Mouse (Mus musculus): Measurements from ENCODE around the gene Lrrc8c.
"Not testable (repeated sequence)": the region's sequence is repeated elsewhere in the genome, so short reads cannot be mapped to it uniquely, and the experiment has no call there.

Lrrc8c gene

DNA sequence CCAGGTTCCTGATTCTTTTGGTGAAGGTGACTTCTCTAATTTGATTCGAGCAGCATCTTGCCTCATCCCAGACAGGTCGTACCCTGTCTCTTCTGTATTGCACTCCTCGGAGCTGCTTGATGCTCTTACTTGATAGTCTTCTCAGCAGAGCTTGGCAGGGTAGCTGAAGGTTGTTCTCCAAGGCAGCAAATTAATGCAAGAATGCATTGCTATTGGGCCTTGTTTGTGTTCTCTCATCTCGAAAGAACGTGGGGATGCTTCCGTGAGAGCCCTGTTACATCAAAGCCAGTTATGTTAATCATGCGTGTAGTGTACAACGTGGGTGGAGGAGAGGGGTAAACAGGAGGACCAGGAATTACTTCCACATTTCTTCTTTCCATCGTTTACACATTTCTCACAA is 86.5 kb downstream of the Lrrc8c start:
- DNase-seq: no peak

DNA sequence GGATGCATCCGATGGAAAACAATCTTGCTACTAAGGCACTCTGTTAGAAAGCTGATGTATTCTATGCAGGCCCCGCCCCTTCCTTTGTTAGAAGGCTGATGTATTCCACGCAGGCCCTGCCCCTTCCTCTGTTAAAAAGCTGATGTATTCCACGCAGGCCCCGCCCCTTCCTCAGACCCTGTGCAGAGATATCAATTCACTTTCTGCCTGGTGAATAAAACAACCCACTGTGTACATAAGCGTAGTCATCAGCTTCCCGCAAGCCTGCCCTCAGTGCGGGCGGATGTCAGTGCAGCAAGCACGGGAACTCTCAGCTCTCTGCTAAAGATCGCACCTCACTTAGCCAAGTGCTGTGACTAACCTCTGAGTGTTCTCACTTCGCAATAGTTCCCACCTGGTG is 90.5 kb downstream of the Lrrc8c start:
- DNase-seq: peak in 1 of 2 experiments; percentile 12

DNA sequence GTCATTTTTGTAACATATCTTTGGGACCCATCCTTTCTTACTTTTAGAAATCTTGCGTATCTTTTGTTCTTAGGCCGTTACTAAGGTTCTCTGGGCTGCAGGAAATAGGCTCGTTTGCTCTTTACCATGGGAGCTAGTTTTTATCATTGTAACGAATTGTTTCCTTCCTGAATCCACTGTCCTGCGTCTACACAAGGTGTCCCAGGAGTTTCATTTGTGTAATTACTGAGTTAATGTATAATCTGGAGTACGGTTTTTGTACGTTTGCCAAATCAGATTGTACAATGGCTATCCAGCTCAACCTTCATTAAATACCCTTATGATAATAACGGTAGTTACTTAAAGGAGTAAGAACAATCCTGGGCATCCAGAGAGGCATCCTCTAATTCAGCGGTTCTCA is 93.8 kb downstream of the Lrrc8c start:
- DNase-seq: no peak

DNA sequence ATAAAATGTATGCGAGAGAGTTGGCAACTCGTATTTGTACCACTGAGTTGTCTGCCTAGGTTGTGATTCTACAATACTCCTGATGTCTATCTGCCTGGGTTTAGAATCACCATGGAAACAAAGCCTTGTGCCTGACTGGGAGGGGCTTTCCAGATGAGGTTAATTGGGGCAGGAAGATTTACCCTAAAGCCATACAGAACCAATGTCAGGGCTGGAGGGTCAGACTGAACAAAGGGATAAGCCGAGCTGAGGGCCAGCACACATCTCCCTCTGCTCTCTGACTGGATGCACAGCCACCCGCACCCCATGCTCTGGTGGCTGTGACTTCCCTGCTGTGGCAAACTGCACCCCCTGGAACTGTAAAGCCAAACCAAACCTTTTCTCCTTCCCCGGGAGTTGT is 94.8 kb downstream of the Lrrc8c start:
- DNase-seq: no peak

DNA sequence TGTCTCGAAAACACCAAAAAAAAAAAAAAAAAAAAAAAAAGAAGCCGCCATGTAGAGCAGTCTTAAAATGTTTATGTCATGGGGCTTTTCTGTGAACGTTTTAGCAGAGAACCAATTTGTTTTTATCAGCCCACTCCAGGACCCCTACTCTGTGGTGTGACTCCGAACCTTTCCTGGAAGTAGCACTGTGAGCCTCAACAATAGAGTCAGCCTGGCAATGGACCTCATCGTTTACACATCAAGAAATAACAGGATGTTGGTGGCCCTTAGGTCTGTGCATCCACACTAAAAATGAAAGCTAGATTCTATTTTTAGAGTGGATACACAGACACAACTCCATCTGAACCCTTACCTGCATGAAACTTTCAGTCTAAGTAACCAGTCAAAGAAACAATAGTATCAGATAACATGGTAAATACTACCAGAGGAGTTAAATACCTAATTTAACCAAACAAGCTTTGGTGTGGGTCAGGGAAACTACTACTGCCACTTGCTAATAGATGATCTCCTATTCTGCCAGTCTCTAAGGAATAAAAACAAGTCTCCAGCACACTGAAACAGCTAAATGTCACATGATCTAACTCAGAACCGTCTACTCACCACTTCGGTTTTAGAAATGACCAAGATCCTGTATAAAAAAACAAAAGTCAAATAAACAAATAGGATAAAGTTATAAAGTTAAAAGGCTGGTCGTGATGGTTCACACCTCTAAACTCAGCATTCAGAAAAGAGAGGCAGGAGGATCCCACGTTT is 95.7 kb downstream of the Lrrc8c start:
- no peak for DNase-seq

DNA sequence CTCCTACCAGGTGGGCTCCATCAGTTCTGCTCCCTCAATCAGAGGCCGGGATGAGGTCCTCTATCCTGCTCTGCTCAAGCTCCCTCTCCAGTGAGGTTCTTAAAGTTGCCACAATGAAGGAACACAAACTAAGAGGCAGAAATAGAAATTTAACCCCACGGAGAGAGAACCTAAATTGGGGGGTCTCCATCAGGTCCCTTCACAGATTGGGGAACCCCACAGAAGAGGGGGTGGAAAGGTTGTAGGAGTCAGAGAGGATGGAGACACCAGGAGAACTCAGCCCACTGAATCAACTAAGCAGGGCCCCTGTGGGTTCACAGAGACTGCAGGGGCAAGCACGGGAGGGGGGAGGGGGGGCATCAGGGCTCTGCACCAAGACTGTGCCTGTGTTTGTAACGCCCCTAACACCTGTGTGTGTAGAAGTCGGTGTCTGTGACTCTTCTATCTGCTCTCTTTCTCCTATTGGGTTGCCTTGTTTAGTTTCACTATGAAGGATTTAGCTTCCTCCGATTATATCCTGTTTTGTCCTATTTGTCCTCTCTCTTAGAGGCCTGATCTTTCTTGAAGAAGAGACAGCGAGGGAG is 96.8 kb downstream of the Lrrc8c start:
- no peak for DNase-seq

DNA sequence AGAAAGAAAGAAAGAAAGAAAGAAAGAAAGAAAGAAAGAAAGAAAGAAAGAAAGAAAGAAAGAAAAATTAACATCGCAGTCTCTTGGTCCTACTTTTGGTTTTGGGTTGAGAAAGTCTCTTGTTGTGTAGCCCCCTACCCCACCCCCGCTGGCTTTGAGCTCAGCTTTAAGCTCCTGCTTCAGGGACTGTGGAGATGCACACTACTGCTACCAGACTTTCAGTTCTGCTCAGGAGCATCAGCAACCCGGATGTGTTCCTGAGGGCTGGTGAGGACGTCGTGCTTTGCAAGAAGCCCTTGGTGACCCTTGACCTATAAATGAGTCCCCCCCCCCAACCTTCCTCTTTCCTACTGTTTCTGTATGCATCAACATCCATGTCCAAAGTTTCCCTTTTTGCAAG is 97.3 kb downstream of the Lrrc8c start:
- no peak for DNase-seq

DNA sequence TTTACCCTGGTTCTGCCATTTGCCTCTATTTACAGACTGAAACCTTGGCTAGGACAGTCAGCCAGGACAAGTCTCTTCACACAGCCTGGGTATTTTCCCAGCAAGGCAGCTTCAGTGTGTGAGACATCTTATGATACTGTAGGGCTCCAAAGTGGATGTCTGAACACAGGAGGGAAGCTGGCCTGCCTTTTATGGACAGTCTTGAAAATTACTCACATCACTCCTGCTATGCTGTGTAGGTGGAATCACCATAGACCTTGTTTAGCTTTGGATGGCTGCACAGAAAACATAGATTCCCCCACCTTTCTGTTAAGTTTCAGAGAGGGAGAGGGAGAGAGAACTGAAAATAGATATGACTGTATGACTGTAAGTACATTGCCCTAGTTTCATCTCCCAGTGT is 99.3 kb downstream of the Lrrc8c start:
- DNase-seq: no peak

DNA sequence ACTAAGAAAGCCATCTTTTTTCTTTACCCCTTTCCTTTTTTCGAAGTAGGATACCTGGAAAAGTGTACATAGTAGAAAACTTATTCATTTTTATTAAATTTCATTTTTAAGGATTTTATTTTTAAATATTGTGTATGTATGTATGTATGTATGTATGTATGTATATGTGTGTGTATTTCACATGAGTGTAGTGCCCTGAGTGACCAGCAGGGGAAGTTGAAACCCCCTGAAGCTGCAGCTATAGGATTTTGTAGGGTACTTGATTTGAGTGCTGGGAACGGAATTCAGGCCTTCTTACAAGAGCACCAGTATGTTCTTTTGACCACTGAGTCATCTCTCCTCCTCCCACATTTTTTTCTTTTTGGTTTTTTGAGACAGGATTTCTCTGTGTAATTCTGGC is 100.5 kb downstream of the Lrrc8c start:
- DNase-seq: no peak

DNA sequence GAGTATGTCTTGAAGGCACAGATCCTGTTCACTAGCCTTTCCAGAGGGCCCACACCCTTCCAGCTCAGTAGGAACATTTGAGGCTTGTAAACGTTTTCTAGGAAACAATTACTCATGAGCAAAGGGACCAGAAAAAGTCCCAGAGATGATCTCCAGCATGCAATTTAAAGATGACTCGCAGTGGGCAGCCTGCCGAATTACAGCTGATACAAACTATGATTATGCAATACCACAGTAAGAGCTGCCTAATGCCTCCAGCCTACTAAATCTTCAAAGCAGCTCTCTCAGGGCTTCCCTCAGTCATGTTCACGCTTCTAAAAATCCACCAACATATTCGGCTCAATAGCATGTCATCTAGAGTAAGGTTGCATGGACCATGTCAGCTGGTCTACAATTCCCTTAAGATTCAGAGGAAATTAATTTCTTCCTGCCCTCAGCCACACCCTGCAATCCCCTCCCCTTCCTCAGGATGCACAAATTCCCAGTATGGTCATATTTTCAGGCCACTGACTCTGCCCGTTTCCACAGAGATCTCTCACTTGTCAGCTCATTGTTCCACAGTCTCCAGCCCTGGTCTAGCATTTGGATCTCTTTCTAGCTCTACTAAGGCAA is 101.4 kb downstream of the Lrrc8c start:
- peak; percentile 57 to 71 for DNase-seq

DNA sequence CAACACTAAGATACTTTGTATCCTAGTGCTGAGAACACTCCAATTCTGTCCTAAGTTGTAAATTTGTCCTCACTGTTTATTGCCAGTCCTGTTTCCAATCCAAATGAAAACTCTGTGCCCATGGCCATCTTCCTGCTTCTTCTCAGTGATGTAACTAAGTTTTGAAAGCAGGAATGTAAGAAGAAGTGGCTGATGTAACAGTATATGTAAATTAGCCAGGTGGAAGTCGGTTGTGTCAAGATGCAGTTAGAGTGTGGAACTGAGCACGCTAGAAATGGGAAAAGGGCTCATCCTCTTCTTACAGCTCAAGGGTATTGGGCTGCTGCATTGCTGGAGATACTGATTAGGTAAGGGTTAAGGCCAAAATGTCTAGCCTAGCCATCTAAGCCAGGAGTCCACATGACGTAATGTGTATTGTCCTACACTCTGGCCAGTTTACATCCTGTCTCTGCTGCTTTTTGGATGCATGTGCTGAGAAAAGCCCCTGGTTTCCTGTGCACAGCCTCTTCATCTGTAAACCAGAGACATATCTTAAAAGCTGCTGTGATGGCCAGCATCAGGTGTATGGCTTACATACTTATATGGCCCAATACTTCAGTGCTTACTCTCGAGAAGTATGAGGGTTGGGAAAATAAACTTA is 104.0 kb downstream of the Lrrc8c start:
- no peak for DNase-seq

DNA sequence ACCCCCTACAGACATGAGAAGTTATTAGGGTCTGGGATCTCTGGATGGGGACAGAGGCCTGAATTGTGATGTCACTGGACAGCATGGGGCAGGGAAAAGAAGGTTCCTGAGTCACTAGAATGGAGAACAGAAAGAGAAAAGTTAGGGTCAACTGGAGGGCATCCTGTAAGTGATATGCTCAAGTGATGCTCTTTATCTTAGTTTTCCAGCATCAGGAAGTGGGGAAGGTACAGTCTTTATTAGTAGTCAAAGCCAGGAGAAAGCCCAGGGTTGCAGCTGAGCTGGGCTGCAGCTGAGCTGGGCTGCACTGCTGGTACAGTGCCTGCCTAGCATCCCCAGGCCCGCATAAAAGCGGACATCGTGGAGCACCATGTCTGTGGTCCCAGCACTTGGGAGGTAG is 105.1 kb downstream of the Lrrc8c start:
- DNase-seq: no peak

DNA sequence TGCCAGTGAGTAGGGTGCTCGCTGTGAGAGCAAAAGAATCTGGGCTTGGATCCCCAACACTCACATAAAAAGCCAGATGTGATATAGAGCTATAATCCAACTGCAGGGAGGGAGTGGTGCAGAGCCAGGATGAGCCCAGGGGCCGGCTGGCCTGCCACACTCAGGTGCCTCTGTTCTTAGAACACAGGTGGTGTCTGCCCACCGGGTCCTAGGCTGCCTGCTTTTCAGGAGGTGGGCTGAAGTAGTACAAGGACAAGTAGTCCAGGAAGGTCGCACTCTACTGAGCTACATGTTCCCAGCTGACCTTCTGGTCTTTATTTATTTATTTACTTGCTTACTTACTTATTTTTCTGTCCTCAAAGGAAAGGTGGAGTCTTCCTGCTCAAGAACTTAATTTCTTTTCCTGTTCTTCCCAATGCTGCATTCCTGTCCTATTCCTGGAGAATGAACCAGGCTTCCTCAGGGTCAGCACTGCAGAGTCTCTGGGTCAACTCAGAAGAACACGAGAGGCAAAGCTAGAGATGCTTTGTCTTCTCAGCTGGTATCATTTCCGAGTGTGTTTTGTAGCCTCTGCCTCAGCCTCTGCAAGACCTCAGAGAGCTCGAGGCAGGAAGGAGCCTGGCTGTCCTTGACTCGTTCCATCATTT is 106.4 kb downstream of the Lrrc8c start:
- DNase-seq: peak in 1 of 2 experiments; percentile 39

DNA sequence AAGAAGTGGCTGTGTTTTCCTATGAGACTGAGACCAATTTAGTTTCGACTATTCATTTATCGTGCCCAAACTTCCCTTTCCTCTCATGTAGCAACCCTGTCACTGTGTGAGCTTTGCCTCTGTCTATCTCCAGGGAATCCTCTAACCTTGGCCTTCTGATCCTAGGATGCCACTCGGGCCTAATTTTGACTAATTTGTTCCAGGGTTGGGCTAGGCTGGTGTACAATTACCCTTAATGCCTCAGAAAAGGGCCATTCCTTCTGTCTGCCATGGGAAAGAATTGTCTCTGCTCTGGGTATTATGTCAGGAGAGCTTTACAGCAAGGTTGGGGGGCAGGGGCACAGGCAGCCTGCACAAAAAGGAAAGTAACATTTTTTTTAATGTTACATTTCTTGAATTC is 107.2 kb downstream of the Lrrc8c start:
- DNase-seq: no peak

DNA sequence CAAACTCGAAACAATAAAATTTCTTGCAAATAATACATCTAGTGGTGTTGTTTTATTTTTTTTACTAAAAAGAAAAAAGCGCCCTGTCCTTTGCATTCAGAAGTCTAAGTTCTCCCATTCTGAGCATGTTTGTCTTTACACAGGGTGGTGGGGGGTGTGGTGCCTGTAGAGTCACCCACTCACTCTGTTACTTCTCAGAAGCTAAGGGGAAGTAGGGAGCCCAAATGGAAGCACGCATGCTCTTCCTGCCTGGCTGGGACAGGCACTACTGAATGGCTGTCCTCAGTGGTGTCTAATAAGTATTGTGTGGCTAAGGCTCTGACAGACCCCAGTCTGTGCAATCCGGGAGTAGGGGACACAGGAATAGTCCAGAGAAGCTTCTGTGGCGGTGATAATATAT is 107.9 kb downstream of the Lrrc8c start:
- no peak for DNase-seq

DNA sequence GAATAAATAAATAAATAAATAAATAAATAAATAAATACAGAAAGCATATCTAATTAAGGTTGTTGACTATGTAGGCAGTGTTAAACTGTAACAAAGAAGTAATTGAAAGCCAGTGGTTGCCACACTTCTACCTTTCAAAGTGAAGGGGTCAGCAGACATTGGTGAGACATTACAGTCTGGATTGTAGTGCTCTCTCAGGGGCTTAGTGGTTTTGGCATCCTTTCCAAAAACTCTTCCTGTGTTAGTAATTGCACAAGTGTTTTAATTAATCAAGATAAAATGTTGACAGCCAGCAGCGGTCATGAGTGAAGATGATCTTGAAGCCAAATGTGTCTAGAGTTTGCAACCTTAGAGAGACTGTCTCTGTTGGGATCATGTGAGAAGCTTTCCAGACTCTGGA is 110.8 kb downstream of the Lrrc8c start:
- no peak for DNase-seq

DNA sequence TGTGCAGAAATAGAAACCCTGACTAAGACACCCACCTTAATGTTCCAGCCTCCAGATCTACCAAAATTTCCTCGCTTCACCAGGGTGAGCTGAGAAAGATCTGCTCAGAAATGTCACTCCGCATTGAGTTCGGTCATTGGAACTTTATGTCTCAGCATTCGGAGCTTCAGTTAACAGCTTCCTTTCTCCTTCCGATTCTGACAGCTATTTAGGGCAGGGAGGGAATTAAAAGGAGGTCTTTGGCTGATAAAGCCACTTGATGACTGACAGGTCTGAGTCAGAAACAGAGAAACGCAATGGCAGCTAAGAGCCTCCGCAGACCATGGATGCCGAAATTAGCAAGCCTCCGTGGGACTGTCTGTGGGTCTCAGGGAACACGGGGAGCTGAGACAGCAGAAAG is 112.9 kb downstream of the Lrrc8c start:
- no peak for DNase-seq

DNA sequence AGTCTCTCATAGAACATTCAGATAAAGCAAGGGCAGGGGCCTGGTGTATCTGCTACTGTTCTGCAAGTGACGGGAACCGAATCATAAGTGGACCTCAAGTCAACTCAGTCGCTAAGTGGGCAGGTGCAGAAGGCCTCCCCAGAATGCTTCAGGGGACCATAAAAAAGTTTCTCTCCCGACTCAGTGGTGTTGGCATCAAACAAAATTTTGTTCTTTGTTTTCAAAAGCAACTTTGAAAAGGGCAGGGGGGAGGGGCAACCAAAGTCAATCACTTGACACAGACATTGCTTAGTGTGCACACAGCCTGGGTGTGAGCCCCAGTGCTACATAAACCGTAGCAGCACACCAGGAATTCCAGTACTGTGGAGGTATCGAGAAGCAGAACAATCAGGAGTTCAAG is 116.4 kb downstream of the Lrrc8c start:
- DNase-seq: no peak

DNA sequence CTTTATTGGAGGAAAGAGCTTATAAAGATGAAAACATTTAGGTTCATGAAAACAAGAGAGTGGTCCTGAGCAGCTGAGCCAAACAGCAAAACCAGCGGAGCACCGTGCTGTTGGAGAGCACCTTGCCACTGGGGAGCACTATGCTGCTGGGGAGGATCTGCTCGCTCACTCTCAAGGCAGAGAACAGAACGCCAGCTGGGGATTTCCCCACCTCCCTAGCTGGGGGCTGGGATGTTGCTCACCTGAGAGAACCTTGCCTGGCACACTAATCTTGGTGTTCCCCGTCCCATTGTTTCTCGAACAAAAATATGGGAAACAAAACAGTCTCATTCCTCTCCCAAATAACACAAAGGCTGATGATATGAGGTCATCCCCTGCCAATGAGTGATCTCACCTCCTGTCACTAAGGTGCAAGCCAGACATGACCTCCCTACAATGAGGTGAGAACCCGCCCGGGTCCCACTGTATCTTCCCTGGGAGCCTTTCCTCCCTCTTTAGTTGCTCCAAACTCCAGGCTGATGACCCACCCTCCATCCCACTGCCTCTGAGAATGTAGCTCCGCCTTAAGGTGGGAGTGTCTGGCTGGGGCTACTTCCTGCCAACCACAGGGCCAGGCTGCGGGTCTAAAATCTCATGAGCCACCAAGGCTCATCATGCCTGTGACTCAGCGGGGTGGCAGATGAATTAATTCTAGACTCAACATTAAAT is 117.5 kb downstream of the Lrrc8c start:
- no peak for DNase-seq

DNA sequence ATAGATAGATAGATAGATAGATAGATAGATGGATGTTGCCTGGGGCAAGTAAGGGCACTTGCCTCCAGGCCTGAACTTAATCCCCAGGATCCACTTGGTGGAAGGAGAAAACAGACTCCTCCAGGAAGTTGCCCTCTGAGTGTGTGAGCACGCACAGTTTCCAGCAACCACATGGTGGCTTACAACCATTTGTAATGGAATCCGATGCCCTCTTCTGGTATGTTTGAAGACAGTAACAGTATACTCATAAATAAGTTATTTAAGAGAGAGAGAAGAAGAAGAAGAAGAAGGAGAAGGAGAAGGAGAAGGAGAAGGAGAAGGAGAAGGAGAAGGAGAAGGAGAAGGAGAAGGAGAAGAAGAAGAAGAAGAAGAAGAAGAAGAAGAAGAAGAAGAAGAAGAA is 119.1 kb downstream of the Lrrc8c start:
- not testable (repeated sequence) for DNase-seq

DNA sequence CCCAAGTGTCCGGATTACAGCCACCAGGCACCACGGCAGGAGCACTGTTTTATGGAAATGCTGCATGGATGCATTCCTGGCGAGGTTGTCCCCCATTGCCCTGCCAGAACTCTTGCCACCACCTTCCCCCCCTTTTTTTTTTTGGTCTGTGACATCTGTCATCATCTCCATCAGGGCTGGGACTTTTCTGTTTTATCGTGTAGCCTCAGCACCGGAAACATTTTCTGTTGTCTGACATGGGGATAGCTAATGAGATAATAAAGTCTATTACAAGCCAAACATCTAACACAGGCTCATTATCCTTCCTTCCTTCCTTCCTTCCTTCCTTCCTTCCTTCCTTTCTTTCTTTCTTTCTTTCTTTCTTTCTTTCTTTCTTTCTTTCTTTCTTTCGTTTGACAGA is 119.7 kb downstream of the Lrrc8c start:
- DNase-seq: no peak

DNA sequence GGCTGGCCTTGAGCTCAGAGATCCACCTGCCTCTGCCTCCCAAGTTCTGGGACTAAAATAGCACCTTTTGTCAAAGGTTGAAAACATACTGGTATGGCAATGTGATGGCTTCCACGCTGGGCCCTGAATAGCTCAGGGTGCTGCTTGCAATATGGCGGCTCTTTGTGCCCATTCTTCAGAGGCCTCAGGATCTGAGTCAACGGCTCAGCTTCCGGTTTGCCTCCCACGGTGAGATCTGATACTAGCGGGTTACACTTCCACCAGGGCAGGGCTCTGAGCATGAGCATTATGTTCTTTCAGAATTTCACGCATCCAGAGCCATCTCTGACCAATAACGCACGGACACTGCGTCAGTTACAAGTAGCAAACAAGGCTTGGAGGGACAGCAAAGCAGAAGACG is 120.2 kb downstream of the Lrrc8c start:
- no peak for DNase-seq

DNA sequence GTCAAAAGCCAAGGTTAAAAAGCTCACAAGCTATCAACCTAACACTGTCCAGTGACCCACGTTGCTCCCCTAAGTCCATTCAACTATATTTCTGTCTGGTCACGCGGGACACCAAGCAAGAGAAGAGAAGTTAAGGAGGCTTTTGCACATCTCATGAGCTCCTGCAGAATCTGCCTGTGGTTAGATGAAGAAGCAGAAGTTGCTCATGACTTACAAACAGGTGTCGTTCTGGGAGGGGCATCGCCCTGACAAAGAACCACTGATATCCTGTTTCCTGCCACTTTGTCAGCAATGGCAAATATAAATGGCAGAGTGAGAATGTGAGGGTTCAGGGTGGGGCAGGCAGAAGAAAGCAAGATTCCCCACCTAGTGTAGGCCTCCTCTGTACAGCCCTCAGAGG is 123.3 kb downstream of the Lrrc8c start:
- no peak for DNase-seq

Data from kidney, postnatal 4 days (tissue).